Mouse (Mus musculus) megakaryocyte, embryonic 14.5 days (primary cell): ENCODE measurements around the gene Cd164. TPM values are rescaled to one million over a fixed set of nuclear protein-coding genes. Genes with fewer than 3 reads are reported as not detected.
"Not testable (repeated sequence)": the region's sequence is repeated elsewhere in the genome, so short reads cannot be mapped to it uniquely, and the experiment has no call there.

Experiments
- H3K27me3 ChIP-seq: replicated peaks from 2 replicates; pipeline ENCODE3; 2012; ENCODE audit warnings: inconsistent platforms
- H3K36me3 ChIP-seq: replicated peaks from 2 replicates; pipeline ENCODE3; 2012; ENCODE audit warnings: low read length, inconsistent platforms, mixed read lengths
- H3K4me1 ChIP-seq: 2 replicates; pipeline ENCODE4 v1.6.1; 2012; ENCODE audit warnings: inconsistent platforms
- H3K4me3 ChIP-seq: replicated peaks from 2 replicates; pipeline ENCODE3; 2012; ENCODE audit warnings: moderate library complexity, mild to moderate bottlenecking, inconsistent platforms
- H3K9me3 ChIP-seq: 2 replicates; pipeline ENCODE4 v1.6.1; 2012; ENCODE audit warnings: inconsistent platforms
- FLI1 ChIP-seq: IDR thresholded peaks from 2 replicates; pipeline ENCODE4 v1.6.1; 2012; ENCODE audit warnings: low read length, inconsistent platforms, mixed read lengths
- GATA1 ChIP-seq: IDR thresholded peaks from 3 replicates; pipeline ENCODE4 v1.6.1; 2012; ENCODE audit warnings: mixed read lengths, low read length, inconsistent platforms, borderline replicate concordance
- polyA plus RNA-seq: library from polyadenylated mRNA; stranded (reverse); fragments of >175 nt; gene quantifications from 2 replicates; pipeline ENCODE4 v1.2.3, GENCODE M21; 2012; ENCODE audit warnings: low replicate concordance; ENCODE audit not compliant: insufficient read depth

The Cd164 gene
- polyA plus RNA-seq, 1 experiment = 56.7 TPM

GRCm38 (mm10) chr10:41500941-41501340 is 18.3 kb upstream of the Cd164 start:
- H3K4me3 ChIP-seq = no peak overlapping the region
- no peaks in the 10 kb centered on the region for H3K4me1 ChIP-seq
- TF ChIP-seq FLI1 (no peak), GATA1 (no peak)
- H3K9me3 ChIP-seq = peaks cover 7% of the 10 kb centered on the region
- H3K36me3 ChIP-seq = no peaks in the 10 kb centered on the region
- peaks cover 24% of the 10 kb centered on the region for H3K27me3 ChIP-seq

GRCm38 (mm10) chr10:41504996-41505395 is 14.2 kb upstream of the Cd164 start:
- Histone ChIP-seq H3K36me3 (no peaks in the 10 kb centered on the region), H3K4me3 (no peak overlapping the region), H3K4me1 (no peaks in the 10 kb centered on the region; the same call in 1 of the 2 replicates), H3K27me3 (peaks cover 13% of the 10 kb centered on the region), H3K9me3 (peaks cover 3% of the 10 kb centered on the region; the same call in 1 of the 2 replicates)
- TF ChIP-seq GATA1 = no peak
- TF ChIP-seq FLI1 = no peak

GRCm38 (mm10) chr10:41505446-41505845 is 13.8 kb upstream of the Cd164 start:
- not testable (repeated sequence) for H3K4me1 ChIP-seq, H3K9me3 ChIP-seq, H3K36me3 ChIP-seq, H3K4me3 ChIP-seq
- peaks cover 18% of the 10 kb centered on the region for H3K27me3 ChIP-seq

GRCm38 (mm10) chr10:41509160-41509559 is 10.1 kb upstream of the Cd164 start:
- TF ChIP-seq FLI1 = no peak
- no peak for TF ChIP-seq GATA1
- Histone ChIP-seq H3K4me3 (no peak overlapping the region), H3K4me1 (peaks cover 6% of the 10 kb centered on the region; the same call in 1 of the 2 replicates), H3K36me3 (no peaks in the 10 kb centered on the region), H3K27me3 (peaks cover 30% of the 10 kb centered on the region), H3K9me3 (peaks cover 3% of the 10 kb centered on the region; the same call in 1 of the 2 replicates)

GRCm38 (mm10) chr10:41514301-41514700 is 4.9 kb upstream of the Cd164 start:
- H3K4me1 ChIP-seq = peaks cover 13% of the 10 kb centered on the region; the same call in 1 of the 2 replicates
- H3K9me3 ChIP-seq = no peaks in the 10 kb centered on the region
- no peaks in the 10 kb centered on the region for H3K36me3 ChIP-seq
- TF ChIP-seq FLI1 = no peak
- TF ChIP-seq GATA1 = no peak
- peaks cover 22% of the 10 kb centered on the region for H3K27me3 ChIP-seq
- no peak overlapping the region for H3K4me3 ChIP-seq

GRCm38 (mm10) chr10:41514921-41515320 is 4.3 kb upstream of the Cd164 start:
- TF ChIP-seq FLI1 (no peak), GATA1 (no peak)

GRCm38 (mm10) chr10:41518508-41518980 is 670 bp upstream of the Cd164 start:
- H3K27me3 ChIP-seq = peaks cover 6% of the 10 kb centered on the region
- peaks cover 4% of the 10 kb centered on the region for H3K36me3 ChIP-seq
- no peaks in the 10 kb centered on the region for H3K9me3 ChIP-seq
- peaks cover 30% of the 10 kb centered on the region for H3K4me1 ChIP-seq
- H3K4me3 ChIP-seq = peak overlapping the region; percentile 99
- no peak for TF ChIP-seq FLI1
- no peak for TF ChIP-seq GATA1

More at GRCm38 (mm10) chr10:41514921-41515320, 4.3 kb upstream of the Cd164 start:
- Histone ChIP-seq H3K4me1 (peaks cover 13% of the 10 kb centered on the region; the same call in 1 of the 2 replicates), H3K36me3 (no peaks in the 10 kb centered on the region), H3K27me3 (peaks cover 22% of the 10 kb centered on the region), H3K9me3 (no peaks in the 10 kb centered on the region), H3K4me3 (no peak overlapping the region)

- peaks cover 13% of the 10 kb centered on the region for H3K36me3 ChIP-seq
- H3K27me3 ChIP-seq = no peaks in the 10 kb centered on the region
- H3K4me3 ChIP-seq = peak overlapping the region; percentile 99
- H3K4me1 ChIP-seq = peaks cover 42% of the 10 kb centered on the region
- TF ChIP-seq GATA1 = no peak
- TF ChIP-seq FLI1 = no peak
- no peaks in the 10 kb centered on the region for H3K9me3 ChIP-seq
Measured at GRCm38 (mm10) chr10:41519640-41520409, 611 bp downstream of the Cd164 start.

- peak overlapping the region; percentile 99 for H3K4me3 ChIP-seq
- peaks cover 45% of the 10 kb centered on the region for H3K4me1 ChIP-seq
- H3K9me3 ChIP-seq = no peaks in the 10 kb centered on the region
- peaks cover 18% of the 10 kb centered on the region for H3K36me3 ChIP-seq
- no peaks in the 10 kb centered on the region for H3K27me3 ChIP-seq
- TF ChIP-seq GATA1 (no peak), FLI1 (no peak)
Measured at GRCm38 (mm10) chr10:41520410-41520673, 1.1 kb downstream of the Cd164 start.

GRCm38 (mm10) chr10:41523386-41523785 is 4.2 kb downstream of the Cd164 start:
- peaks cover 43% of the 10 kb centered on the region for H3K36me3 ChIP-seq

More at GRCm38 (mm10) chr10:41523386-41523785, 4.2 kb downstream of the Cd164 start:
- TF ChIP-seq GATA1 = no peak
- no peak for TF ChIP-seq FLI1
- Histone ChIP-seq H3K4me3 (no peak overlapping the region), H3K4me1 (peaks cover 42% of the 10 kb centered on the region), H3K9me3 (no peaks in the 10 kb centered on the region), H3K27me3 (no peaks in the 10 kb centered on the region)
